Mouse (Mus musculus): Measurements from ENCODE around the gene Gsk3a.

- TF ChIP-seq CTCF (IDR thresholded peaks at IDR 0.05; ENCODE audit: low read depth) (peak; percentile 33), EP300 (IDR thresholded peaks at IDR 0.05; ENCODE audit: low read depth) (no peak)
Observed at GRCm38 (mm10) chr7:25282731-25283211, 45.1 kb upstream of the Gsk3a start.
